Mouse (Mus musculus) layer of hippocampus, adult 2 months (tissue): ENCODE measurements around the gene Ankib1. TPM values are rescaled to one million over a fixed set of nuclear protein-coding genes. Genes with fewer than 3 reads are reported as not detected.
"Not testable (repeated sequence)": the region's sequence is repeated elsewhere in the genome, so short reads cannot be mapped to it uniquely, and the experiment has no call there.

ENCODE experiments used
- DNase-seq, 2 experiments: peaks; one replicate each; pipeline ENCODE4 v3.0.0; 2022; ENCODE audit warnings: low spot score in 2 of 2
- H3K27ac ChIP-seq: fragments of 200-600 bp; 2 replicates; pipeline ENCODE4 v1.8.1; 2022
- H3K4me3 ChIP-seq: fragments of 200-600 bp; 2 replicates; pipeline ENCODE4 v1.8.1; 2022; ENCODE audit warnings: mild to moderate bottlenecking
- CTCF ChIP-seq: fragments of 200-600 bp; conservative IDR thresholded peaks from 2 replicates; pipeline ENCODE4 v1.8.1; 2022; ENCODE audit warnings: antibody characterized with exemption, mild to moderate bottlenecking, moderate library complexity
- total RNA-seq, 2 experiments: library from RNA; stranded (reverse); gene quantifications; 2 replicates each; pipeline ENCODE4 v1.2.3; 2021

Ankib1 gene
- total RNA-seq, 2 experiments from 2014 or later: 110 to 119 TPM

DNA sequence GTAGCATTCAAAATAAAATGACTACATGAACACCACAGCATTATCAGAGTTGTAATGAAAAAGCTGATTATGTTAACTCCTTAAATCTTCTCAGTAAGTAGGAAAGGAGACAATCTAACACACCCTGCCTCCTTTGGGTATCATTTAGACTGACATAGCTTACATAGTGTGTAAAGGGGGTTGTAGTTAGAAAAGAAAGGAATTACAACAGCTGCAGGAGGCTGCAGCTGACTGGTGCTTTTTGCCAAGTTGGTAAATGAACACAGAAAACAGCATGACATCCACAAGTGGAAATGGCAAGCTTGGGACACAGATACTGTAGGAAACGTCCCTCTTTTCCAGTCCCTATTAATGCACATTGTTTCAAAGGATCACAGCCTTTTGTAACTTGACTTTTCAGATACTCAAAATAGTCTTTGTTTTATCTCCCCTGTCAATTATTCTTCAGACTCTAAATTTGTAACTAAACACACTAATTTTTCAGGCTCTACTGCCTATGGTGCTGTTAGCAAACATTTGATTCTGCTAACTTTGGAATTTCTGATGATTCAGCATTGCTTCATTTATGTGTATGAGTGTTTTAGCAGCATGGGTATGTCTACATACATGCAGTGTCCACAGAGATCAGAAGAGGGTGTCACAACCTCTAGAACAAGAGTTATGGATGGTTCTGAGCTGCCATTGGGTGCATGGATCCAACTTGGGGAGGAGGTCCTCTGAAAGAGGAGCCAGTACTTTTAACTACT is 17.8 kb downstream of the Ankib1 start:
- H3K4me3 ChIP-seq: no peak overlapping the region
- no peak for DNase-seq
- TF ChIP-seq CTCF: no peak
- H3K27ac ChIP-seq: peak overlapping the region; percentile 16

DNA sequence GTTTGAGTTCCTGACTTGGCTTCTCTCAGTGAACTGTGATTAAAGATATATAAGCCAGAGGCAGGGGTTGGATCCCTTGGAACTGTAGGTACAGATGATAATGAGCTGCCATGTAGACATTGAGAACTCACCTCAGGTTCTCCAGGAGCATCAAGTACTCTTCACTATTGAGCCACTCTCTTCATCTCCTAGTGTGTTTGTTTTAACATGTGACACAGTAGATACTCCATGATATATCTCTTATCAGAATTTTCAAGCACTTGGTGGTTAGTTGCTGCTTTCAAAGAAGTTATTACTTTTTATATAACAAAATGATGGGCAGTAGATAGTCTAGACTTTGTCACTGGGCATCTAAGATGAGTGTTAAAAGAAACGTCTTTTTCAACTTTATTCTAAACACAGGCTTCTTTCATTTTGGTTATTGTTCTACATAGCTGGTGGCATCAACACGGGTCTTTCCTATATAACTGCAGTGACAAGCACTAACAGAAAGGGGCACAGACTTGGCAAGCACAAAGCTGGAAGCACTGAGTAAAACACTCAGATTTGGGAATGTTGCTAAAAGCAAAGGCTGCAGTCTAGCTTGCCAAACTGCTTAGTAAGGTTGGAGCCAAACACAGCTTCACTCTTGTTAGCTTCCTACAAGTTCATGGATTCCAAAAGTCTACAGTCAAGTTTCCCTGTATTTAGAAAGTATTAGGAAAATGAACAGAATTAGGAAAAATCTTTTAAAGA is 18.6 kb downstream of the Ankib1 start:
- DNase-seq: no peak
- Histone ChIP-seq H3K27ac (peak overlapping the region; percentile 16; the same call in 1 of the 2 replicates), H3K4me3 (no peak overlapping the region)
- peak; percentile 41 for TF ChIP-seq CTCF

DNA sequence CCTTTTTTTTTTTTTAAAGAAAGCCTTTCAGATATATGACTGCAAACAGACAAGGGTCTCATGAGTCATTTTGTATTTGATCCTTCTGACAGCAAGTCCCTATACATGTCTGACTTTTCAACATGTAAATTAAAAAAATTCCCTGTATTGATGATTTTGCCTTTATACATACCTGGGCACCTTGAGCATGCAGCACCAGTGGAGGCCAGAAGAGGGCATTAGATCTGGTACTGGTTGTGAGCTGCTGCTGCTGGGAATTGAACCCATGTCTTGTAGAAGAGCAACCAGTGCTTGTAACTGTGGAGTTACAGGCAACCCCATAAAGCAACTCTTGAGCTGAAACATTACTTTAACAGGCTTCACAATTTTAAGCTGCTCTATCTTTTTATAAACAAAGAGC is 20.1 kb downstream of the Ankib1 start:
- DNase-seq: no peak
- no peak overlapping the region for H3K4me3 ChIP-seq
- H3K27ac ChIP-seq: no peak overlapping the region
- TF ChIP-seq CTCF: peak; percentile 56

DNA sequence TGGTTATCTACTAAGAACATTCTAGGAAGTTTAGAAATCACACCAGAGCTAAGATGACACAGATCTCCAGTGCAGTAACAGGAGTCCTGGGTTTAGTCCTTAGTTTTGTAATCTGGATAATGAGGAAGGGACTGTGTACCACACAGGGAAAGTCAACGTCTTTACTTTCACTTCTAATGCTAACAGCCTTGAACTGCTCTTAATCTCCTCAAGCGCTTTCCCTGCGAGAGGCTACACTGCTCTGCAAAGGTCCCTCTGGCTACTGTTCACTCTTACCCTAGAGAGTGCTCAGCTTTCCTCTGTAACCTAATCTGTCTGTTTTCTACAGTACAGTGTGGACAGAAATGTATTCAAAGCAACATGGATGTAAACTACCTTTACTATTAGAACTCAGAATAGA is 30.7 kb downstream of the Ankib1 start:
- TF ChIP-seq CTCF: no peak
- H3K4me3 ChIP-seq: no peak overlapping the region
- H3K27ac ChIP-seq: no peak overlapping the region
- no peak for DNase-seq

DNA sequence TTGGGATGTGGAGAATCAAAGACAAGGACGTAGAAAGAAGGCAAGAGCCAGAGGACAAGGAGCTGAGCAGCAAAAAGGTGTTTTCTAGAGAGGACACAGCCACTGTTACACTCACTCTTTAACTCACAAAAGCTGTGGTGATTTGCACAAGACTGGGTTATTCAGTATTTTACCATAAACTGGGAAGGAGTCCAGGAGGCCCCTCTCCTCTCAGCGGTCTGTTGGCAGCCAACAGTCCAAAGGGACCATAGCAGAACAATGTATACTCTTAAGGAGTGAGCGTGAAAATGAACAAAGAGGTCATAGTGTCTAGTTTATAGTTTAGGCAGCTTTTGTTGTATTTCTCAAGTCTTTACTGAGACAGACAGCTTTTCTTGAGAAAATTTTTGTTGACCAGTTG is 31.2 kb downstream of the Ankib1 start:
- Histone ChIP-seq H3K4me3 (no peak overlapping the region), H3K27ac (no peak overlapping the region)
- no peak for DNase-seq
- TF ChIP-seq CTCF: no peak

DNA sequence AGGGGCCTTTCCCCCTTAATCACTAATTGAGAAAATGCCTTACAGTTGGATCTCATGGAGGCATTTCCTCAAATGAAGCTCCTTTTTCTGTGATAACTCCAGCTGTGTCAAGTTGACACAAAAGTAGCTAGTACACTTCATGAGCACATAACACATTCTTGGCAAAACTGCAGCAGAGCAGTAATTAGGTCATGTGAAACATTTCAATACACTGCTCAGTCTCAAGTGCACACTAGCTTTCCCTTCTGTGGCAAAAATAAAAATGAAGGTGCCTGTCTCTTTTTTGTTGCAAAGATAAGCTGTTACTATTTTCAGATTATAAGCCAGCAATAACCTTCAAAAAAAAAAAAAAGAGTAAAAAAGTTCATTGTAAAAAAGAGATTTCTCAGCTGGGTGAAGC is 52.2 kb downstream of the Ankib1 start:
- not testable (repeated sequence) for DNase-seq, H3K27ac ChIP-seq, H3K4me3 ChIP-seq

DNA sequence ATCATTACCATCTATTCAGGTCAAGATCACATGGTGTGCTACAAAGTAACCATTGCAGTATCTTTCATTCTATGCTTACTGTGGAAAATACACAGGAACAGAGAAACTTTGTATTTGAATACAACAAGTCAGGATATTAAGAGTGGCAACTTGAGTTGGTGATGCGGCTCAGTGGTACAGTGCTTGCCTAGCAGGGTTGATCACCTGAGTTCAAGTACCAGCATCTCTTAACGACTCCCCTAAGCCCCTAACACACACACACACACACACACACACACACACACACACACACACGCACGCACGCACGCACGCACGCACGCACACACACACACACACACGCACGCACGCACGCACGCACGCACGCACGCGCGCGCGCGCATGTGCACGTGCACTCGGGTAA is 69.9 kb downstream of the Ankib1 start:
- DNase-seq: not testable (repeated sequence)
- Histone ChIP-seq H3K27ac (peak overlapping the region; percentile 70), H3K4me3 (peak overlapping the region; percentile 39)

DNA sequence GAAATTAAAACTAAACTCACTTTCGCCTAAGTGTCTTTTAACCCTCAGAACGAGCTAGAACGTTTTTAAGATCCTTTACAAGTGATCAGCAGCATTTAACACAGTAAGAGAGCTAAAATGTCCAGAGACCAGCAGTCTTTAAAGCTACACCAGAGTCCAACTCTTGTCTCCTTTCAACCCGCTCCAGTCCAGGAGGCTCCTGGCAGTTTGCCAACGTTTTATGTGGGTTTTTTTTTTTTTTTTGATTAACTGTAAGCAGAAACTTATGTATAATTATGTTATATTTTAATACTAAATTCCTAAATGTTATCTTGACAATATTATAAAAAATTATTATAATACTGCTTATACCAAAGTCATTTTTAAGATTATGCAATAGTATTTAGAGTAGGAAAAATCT is 73.9 kb downstream of the Ankib1 start:
- no peak overlapping the region for H3K27ac ChIP-seq
- DNase-seq: no peak
- no peak overlapping the region for H3K4me3 ChIP-seq
- TF ChIP-seq CTCF: no peak

DNA sequence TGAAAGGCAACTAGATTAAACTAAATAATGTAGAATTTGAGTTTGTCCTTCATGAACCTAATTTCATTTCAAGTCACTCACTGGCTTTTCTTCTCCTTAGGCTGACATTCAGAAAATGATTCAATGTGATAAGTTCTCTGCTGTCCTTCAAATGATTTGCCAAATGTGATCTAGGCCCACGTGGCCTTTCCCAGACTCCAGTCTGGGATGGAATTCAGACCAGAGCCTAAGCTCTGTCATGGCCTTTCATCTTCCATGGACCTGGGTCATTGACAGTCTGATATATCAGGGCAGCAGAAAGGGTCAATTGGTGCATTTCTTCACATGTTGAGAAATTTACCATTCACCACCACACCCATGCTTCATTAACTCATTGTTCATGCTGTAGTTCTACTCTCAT is 77.2 kb downstream of the Ankib1 start:
- no peak for DNase-seq
- TF ChIP-seq CTCF: no peak
- H3K27ac ChIP-seq: no peak overlapping the region
- H3K4me3 ChIP-seq: no peak overlapping the region

DNA sequence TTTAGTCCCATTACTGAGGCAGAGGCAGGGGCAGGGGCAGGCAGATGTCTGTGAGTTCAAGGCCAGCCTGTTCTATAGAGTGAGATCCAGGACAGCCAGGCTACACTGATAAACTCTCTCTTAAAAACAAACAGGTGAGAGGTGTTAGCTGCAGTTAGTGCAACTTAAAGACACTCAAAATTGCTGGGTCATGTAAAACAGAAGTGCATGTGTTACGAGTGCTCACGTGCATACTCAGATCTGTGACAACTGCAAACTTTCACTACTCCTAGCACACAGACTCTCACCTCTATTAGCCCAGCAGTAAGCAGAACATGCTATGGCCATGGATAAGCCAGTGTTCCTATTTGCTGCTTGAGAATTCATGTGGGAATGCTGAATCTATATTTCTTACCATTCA is 79.3 kb downstream of the Ankib1 start:
- TF ChIP-seq CTCF: no peak
- Histone ChIP-seq H3K27ac (no peak overlapping the region), H3K4me3 (no peak overlapping the region)
- no peak for DNase-seq

DNA sequence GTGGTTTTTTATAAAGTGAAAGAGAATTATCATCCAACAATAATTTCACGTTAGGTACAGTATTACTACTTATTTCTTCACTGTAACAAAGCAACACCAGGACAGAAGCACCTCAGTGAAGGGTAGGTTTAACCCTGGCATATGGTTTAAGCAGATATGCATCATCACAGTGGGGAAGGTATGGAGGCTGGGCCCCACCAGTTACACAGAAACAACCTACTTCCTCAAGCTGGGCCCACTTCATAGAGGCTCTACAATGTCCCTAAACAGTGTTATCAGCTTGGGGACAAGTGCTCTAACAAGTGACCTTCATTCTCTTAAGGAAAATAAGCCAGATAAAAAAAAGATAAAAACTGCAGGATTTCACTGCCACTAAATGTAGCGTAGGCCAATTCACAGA is 79.9 kb downstream of the Ankib1 start:
- H3K27ac ChIP-seq: no peak overlapping the region
- no peak overlapping the region for H3K4me3 ChIP-seq
- no peak for TF ChIP-seq CTCF
- no peak for DNase-seq

DNA sequence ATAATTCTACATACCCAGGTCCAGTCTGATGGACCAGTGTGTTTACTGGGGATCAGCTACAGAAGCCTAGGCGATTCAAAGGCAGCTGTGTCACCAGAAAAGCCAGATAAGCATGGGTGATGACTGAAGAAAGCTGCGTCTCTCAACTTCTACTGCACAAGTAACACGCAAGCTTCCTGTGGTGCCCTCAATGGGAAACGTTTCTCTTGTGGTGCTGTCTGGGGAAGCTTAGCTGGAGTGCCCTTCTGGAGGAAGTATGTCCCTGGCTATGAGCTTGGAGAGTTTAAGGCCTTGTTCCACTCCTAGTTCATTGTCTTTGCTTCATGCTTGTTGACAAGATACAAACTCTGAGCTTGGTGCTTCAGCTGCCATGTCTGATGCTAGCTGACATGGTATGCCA is 83.4 kb downstream of the Ankib1 start:
- Histone ChIP-seq H3K27ac (no peak overlapping the region), H3K4me3 (no peak overlapping the region)
- no peak for TF ChIP-seq CTCF
- DNase-seq: no peak

DNA sequence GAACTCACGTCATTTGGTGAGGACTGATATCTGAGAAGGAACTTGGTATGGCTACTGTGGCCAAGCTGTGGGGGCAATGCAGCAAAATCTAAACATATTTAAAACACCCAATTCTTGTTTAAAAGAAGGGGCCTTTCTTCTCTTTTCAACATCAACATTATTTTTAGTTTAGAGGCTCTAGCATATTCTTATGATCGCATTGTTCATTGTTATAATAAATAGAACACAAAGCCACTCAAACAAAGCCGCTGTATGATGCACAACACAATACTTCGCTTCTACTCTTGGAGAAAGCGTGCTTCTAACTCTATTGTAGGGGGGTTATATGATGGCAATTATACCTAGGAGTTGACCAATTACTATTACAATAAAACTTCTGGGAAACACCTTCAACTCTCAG is 86.9 kb downstream of the Ankib1 start:
- no peak for DNase-seq
- Histone ChIP-seq H3K4me3 (no peak overlapping the region), H3K27ac (peak overlapping the region; percentile 67)

DNA sequence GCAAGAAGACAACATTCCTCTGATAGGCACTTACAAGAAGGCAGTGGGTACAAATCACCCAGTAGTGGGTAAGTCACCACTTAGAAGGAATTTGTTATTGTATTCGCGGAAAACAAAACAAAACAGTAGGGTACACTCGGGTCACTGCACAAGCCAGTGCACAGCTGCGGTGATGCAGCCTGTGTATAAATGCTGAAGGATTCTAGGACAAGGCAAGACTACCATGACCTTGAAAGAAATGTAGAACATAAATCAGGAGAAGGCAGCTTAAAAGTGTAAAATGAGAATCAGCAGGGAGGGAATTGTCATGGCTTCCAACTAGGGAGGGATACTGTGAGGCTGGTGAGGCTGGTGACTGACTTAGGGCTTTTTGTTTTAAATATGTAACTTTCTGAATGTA is 100.5 kb downstream of the Ankib1 start:
- Histone ChIP-seq H3K27ac (no peak overlapping the region), H3K4me3 (no peak overlapping the region)
- no peak for TF ChIP-seq CTCF
- no peak for DNase-seq

More for the DNA sequence above, 86.9 kb downstream of the Ankib1 start:
- no peak for TF ChIP-seq CTCF
